Mouse (Mus musculus) heart, adult 11 months (tissue): Measurements from ENCODE around the gene Adgrg7.

ENCODE experiments used
- DNase-seq: peaks from one replicate; pipeline ENCODE4 v3.0.0; 2022

Adgrg7 gene

DNA sequence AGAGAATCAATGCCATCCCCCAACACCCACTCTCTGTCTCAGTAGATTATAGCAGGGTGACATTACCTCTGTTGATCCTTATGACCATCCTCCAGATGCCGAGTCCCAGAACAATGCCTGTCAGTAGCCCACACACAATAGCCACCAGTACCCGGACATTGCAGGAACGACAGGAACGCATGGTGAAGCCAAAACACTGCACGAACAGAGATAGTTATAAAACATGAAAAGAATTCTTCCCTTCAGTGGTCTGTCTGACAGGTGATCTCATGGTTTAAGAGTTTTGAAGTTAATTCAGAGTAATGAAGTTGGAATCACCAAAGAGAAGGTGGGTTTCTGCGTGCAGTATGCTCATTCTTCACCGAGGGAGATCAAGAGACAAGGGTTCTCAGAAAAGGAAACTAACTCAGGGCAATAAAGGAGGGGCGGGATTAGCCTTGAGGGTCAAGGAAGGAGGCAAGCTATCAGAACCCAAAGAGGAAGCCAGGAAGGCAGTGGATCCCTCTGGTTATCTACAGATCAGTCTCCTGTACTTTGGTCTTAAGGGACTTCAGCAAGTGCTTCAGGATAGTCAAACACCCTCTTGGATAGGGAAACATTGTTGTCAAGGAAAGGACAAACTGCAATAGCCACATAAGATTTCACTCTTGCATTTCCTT, at the start of gene Adgrg7:
Gene Adgrg7 (minus strand): TSS at position 375 of the 659 bp plus-strand sequence.
- peak; percentile 37 for DNase-seq

DNA sequence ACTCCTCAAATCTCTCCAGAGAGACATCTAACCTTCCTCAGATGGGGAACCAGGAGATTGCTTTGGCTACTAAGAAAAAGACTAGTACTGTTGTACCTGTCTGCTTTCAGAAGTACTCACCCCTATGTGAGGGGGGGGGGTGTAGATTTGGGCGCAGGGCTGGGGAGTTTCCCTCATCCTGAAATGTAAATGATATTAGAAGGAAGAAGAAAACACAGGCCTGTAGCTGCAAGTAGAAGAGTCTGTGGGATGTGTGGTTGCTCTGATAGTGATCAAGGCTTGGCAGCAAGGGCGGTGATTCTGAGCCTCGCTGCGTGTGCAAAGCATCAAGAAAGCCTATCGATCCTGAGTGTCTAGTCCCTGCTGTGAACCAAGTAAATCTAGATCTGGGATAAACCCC, 47.3 kb upstream of the Adgrg7 start:
- no peak for DNase-seq

DNA sequence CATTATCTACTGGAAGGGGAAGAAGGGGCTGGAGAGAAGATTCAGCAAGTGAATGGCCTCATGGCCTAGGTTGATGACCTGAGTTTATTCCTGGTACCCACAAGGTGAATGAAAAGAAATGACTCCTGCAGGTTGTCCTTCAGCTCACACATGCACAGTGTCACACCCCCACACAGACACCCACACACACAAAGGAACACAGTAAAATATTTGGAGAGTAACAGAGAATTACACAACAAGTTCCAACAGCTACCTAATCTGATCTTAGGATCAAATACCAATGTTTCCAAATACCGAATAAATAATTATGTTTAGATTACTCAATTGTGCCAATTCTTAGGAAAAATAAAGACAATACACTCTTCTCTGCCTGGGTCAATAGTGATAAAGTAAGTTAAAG, 37.7 kb upstream of the Adgrg7 start:
- DNase-seq, result no peak

DNA sequence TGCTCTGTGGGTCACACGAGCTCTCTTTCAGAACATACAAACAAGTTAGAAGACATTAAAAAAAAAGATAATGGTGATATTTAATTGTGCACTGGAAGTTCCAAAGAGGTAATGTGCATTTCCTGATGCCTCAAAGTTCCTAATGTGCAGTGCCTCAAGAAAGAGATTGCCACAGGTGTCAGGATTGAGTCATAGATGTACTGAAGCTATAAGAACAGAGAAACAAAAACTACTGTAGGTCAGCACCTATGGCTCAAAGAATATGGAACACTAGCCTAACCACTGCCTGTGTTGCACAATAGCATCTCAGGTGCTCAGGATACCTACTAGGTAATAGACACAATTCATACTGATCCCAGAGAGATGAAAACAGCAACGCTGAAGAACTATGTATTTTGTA, 36.3 kb upstream of the Adgrg7 start:
- no peak for DNase-seq

DNA sequence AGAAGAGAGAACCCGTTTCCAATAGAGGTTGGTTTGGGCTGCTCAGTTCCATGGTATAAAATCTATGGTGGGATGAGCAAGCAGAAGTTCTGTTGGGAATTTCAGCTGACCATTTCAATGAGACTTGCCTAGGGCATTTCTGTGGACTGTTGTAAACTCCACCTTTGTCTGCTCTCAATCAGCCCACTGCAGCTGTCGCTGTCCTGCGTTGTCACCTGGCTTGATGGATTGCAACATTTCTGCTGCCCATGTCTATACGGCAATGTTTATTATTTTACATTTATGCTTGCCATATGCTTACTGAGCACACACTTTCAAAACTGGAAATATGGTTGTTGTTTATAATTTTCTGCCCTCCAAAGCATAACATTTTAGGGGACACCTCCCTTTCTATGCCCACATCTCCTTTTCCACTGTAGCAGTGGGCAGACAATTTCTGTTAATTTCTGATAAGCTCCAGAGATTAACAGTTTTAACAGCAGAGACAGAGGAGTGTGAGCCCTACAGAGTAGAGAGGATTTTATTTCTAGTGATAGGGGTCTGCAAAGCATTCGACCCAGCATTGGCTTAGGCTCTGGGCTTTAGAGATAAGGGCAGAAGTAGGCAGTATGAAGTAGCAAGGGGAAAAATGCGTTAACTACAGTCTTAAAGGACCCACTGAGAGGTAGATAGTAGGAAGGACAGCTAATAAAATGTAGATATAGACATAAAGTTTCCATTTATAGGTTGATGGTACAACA, 5.9 kb upstream of the Adgrg7 start:
- DNase-seq, result no peak

DNA sequence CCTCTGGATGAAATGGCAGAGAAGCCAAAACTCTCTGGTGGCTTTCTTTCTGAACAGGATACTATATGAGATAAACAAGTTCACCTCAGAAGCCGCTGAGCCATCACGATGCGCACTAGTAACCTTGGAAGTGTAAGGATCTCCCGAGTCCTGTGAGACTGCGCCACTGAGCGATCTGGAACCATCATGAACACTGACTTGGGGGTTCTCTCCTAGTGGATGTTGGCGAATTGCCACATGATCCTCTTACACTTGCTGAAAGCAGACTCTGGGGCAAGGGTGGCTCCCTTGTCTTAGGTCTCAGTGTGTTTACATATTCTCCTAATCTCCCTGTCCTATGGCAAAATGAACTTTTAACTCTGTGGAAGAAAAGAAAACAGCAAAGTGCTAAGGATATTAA, 5.3 kb upstream of the Adgrg7 start:
- DNase-seq, result peak; percentile 79

DNA sequence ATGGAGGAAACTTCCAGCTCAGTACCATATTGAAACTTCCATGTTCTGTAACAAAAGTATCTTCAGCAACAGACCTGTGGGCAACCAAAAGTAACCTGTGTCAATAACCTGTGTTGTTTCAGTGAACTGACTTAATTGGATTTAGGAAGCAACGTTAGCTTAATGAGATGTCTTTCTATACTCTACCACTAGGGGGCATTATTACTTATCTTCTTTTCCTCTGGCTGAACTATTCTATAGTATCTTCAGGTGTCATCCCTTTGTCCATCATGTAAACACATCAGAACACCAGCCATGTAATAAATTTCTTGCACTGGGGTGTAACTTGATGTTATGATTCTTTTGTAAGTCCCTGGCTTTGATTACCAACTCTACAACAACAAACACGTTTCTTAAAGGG, 4.8 kb upstream of the Adgrg7 start:
- no peak for DNase-seq

DNA sequence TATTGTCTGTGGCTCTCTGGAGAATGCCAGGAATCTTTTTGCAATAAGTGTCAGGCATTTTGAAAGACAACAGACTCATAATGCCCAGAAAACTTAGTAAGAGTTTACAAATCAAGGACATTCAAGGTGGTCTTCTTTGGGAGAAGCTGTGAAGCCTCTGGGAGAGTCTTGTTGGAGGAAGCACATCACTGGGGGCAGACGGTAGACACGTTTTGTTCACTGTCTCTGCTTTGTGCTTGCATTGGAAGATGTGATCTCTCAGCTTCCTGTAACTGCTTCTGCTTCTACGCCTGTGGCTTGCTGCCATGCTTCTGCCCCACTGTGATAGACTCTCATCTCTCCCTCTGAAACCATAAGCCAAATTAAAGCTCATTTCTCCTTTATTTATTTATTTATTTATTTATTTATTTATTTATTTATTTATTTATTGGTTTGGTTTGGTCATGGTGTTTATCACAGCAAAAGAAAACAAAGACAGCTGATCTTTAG, 3.9 kb upstream of the Adgrg7 start:
- DNase-seq, result peak; percentile 56

DNA sequence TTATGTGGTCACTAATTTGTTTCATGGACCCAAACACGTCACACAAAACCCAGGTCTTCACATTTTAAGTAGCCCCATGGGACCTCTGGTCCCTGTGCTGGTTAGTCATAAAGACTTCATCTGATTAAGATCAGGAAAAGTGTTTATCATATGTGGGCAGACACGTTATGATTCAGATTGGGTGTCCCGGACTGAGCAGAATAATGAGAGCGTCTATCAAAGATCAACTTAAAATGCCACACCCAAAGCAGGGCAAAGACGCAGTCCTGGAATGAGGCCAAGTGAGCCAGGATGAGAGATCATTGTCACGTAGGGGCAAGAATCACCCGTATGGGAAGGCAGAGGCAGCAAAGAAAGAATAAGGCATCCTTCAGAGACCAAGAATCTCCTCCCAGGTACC, 3.2 kb upstream of the Adgrg7 start:
- DNase-seq, result peak; percentile 51

DNA sequence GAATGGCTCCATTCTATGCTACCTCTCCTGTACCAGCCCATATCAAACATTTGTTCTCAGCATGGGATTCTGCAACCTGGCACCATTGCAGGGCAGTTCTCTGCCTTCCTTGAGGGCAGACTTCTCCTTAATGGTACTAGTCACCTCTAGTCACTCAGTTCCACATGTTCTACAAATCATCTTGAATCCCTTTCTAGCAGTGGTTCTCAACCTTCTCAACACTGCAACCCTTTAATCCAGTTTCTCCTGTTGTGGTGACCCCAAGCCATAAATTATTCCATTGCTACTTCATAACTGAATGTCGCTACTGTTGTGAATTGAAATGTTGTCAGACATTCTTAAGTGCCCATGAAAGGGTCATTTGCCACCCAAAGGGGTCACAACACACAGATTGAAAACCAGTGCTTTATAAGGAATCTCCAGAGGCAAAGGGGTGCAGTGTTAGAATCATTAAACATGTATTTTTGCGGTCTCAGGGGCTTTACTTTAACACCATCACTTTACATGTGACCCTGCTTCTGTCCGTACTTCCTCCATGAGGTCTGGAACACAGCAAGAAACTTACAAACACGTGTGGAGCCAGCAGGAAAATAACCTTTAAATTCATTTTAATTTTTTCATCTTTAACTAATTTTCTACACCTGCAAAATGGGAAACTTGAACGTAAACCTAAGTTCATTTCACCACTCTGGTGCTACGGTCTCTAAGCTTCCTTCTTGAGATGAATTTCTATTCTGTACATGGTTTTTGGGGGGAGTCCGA, 1.1 kb downstream of the Adgrg7 start:
- peak; percentile 39 for DNase-seq

DNA sequence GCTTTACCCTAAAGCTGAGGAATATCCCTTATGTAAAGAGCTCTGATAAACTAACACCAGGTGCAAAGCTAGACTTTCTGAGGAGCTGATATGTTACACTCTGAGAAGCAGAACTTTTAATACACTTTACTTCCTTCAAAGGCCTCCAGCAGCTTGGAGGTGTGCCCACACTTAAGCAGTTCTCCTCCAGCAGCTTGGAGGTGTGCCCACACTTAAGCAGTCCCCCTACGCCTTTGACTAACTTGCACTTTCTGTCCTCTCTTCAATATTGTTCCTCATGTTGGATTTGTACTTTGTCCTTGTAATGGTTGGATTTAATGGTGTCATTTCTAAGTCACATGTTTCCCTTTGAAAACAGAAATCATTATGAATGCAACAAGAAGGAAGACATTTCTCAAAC, 1.9 kb downstream of the Adgrg7 start:
- DNase-seq, result no peak

DNA sequence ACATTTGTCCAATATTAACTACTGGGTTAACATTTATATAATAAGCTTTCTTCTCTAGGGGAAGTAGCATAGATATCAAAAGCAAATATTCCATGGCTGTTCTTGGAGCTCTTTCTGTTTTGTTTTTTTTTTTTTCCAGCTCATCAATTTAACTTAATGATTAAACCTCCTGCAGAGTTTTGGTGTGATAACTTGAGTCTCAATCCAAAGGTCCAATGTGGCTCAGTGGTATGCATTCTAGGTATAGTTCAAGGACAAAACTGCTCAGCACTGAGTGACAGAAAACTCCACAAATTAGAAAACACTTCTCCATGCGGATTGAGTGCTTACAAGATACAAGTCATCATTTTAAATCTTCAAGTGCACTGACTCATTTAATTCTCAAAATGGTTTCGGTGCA, 9.7 kb downstream of the Adgrg7 start:
- no peak for DNase-seq

DNA sequence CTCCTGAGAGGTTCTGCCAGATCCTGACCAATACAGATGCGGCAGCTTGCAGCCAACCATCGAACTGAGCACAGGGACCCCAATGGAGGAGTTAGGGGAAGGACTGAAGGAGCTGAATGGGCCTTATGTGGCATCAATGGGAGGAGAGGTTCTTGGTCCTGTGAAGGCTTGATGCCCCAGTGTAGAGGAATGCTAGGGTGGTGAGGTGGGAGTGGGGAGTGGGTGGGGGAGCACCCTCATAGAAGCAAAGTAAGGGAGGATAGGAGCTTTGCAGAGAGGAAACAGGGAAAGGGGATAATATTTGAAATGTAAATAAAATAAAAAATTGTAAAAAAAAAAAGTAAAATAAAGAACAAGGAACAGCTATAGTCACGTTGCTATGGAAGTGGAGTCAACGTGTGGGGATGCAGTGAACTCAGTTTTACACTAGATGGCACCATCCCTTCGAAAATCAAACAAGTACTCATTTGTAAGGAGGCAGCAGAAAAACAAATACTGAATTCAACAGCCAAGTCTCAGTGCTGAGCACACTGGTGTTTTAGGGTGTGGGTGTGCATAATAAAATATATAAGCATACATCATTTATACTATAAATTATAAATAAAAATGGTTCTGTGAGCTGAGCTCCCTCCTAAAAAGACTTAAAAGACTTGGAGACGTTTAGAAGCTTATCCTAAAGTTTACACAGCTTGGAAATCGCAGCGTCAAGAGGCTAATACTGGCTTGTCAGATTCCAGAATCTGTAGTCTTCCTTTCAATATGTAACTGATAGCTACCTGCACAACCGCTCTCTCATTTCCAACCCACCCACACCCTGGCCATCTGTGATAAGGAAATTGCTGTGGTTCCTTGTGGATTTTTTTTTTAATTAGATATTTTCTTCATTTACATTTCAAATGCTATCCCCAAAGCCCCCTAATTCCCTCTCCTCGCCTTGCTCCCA, 24.2 kb downstream of the Adgrg7 start:
- DNase-seq, result no peak

DNA sequence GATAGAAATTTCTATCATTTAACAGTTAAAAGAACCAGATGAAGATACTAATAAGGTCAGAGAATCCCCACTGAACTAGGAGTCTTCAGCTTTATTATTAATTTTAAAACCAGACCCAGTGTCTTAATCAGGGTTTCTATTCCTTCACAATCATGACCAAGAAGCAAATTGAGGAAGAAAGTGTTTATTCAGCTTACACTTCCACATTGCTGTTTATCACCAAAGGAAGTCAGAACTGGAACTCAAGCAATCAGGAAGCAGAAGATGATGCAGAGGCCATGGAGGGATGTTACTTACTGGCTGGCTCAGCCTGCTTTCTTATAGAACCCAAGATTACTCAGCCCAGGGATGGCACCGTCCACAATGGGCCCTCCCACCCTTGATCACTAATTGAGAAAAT, 66.6 kb downstream of the Adgrg7 start:
- no peak for DNase-seq

DNA sequence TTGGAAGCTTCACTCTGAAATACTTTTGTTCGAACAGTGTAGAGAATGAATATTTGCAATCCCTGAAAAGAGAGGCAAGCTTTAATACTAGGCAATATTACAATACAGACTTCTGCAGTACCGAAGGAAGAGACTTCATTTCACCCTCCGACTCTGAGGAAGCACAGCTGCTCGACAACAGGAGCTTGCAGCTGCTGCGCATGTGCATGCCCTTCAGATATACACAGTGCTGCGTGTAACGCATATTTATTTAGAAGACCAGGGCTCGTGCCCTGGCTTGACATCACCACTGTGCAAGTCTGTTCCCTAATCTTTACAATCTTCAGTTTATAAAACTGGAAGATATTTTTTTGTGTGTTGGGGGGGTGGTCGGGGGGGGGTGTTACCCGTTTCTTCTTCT, 70.7 kb downstream of the Adgrg7 start:
- no peak for DNase-seq

DNA sequence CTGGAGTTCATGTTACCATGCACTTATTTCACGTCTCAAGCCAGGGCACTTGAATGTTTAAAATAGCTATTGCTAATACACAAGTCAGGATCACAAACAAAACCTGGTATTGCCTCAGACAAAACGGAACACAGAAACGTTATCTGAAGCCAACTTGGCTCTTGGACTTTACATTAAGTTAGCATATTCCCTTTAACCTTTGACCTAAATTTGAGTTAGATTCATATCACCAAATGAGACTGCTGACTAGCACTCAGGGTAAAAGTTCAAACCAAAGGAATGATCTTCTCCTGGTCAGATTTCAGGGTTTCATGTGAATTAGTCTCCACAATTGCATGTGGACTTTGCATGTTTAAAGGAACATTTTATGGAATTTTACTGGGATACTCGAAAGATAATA, 73.3 kb downstream of the Adgrg7 start:
- no peak for DNase-seq

DNA sequence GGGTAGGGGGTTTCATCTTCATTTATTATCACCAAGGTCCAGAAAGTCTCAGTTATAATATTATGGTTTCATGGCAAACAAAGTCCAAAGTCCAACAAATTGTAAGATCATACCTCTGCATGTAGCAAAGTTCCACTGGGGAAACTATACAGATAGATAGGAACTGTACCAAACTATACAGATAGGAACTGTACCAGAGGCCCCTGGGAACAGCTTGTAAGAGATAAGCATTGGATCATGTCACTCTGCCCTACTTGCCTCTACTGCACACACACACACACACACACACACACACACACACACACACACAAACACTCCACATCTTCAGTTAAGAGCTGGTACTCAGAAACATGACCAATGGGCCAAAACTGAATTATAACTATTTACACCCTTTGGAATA, 76.6 kb downstream of the Adgrg7 start:
- no peak for DNase-seq

DNA sequence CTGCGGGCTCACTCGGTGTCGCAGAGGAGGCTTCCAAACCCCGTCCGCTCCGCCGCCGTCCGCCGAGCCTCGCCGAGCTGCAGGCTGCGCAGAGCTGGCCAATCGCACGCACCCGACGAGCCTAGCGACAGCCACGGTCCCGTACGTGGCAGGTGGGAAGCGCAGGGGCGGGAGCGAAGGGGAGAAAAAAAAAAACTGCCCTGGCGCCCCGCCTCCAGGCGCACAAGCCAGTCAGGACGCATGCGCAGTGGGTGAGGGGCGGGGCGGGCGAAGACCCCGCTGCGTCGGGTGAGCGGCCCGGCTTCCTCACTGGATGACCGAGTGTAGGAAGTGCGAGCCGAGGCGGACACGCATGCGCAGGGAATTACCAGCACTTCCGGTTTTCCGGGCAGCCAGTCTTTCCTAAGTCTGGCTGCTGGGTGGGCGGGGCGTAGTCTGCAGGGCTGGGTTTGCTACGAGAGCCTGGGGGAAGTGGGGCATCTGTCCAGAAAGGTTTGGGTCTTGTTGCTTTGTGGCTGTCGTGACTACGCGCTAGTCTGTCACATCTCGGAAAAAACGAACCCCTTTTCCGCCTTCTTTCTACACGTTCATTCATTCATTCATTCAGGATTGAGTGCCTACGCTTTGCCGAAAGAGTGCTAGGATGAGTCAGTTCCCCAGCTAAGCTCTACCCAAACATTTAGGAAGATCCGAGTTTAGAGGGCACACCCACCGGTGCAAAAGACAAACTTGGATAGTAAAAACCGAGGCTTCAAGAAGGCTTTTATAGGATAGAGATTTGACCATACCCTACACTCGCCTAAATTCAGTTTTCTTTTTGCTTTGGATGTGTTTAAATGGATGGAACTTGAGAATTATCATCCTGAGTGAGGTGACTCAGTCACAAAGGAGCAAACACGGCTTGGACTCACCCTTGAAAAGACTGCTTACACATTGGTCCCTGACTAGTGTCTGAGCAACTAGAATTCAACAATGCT, 78.1 kb downstream of the Adgrg7 start, which contains the start of gene Tfg:
Gene Tfg (minus strand): TSS at position 227 of the 977 bp plus-strand sequence.
- DNase-seq, result peak; percentile 100

DNA sequence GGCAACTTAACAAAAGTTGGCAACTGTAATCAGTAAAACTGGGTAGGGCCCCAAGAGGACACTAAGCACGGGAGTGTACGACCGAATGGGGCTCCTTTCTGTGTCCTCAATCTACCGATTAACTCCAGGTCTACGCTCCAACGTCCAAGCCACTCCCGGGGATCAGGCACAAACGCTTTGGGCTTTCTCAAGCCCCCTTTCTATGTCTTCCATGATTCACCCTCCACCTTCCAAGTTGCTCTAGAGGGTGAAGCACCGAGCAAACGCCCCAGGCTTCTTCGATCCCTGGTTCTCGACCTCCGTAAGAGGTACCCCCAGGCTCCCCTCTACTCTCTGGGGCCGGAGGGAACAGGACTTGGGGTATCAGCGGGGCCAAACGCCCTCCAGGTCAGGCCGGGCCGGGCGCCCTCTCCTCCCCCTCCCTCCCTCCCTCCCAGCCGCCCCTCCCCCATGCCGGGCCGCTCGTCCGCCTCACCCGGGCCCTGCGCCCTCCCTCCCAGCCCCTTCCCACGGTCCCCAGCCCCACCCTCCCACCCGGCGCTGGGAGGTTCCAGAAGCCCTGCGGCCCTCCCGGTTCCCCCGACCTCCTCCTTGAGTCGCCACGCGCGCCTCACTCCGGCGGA, 79.0 kb downstream of the Adgrg7 start:
- no peak for DNase-seq

DNA sequence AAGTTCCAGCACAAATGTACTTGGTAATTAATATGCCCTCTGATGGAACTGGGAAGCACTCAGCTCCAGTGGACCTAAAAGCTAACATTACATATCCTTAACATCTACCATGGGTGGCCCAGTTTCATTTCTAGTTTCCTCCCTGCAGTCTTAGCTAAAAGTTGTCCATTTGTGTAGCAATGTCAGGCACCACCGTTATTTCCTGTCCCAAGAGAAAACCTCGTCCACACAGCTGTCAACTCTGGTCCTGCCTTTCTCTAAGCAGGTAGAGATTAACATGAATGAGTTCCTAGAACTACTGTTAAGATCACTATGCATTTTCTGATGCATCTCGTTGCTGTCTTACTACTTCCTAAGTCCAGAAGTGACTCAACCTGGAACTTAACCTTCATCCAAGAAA, 80.0 kb downstream of the Adgrg7 start:
- DNase-seq, result no peak

DNA sequence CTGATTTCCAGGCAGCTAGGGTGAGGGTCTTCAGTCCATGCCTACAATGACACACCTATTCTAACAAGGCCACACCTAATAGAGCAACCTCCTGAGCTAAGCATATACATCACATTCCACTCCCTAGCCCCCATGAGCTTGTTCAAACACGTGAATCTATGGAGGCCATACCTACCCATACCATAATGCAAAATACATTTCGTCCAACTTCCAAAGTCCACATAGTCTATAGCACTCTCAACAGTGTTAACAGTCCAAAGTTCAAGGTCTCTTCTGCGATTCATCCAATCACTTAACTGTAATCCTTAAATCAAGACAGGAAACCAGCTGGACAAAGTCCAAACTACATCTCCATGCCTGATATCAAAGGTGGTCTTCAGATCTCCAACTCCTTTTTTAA, 85.6 kb downstream of the Adgrg7 start:
- no peak for DNase-seq
